Mouse (Mus musculus): Measurements from ENCODE around the gene Mars.

DNA sequence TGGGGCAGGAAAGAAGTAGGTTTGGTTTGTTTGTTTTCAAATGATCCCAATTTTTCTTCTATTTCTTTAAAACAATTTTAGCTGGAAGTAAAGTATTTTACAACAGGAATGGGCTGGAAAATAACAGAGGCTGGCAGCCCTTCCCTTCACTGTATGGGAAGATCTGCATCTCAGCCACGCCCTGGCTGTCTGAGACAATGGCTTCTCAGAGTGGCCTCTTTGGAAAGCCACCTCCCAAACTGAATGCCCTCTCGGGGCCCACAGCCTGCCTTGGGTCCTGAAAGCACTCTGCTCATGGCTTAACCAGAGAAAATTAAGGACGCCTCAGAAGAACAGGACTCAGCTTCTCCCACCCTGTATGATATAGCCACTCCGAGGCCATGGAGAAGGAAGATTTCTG lies 41.7 kb downstream of the Mars start:
- TF ChIP-seq POLR2A (IDR thresholded peaks at IDR 0.05; ENCODE audit: borderline replicate concordance, extremely low read depth, low read depth, low read length) (no peak), CTCF (IDR thresholded peaks at IDR 0.05; ENCODE audit: insufficient read depth, low read length) (no peak)
